Mouse (Mus musculus) lung, postnatal 0 days (tissue): ENCODE results near the gene Kcnn1. TPM values are rescaled to one million over a fixed set of nuclear protein-coding genes. Genes with fewer than 3 reads are reported as not detected.

ENCODE experiments used
- ATAC-seq: fragments of 200-750 bp; cut with Nextera tagmentation; 2 replicates; pipeline ENCODE4 v1.8.0; 2017; ENCODE audit warnings: moderate library complexity
- DNase-seq: peaks from one replicate; pipeline ENCODE4 v3.0.0-alpha.2; 2016; ENCODE audit warnings: low spot score
- H3K27ac ChIP-seq: fragments of 300-500 bp; sonication (generic); 2 replicates; pipeline ENCODE4 v1.5.1; 2014; ENCODE audit warnings: antibody characterized with exemption, mild to moderate bottlenecking, low read length, mixed read lengths
- H3K27me3 ChIP-seq: fragments of 300-500 bp; sonication (generic); replicated peaks from 2 replicates; pipeline ENCODE4 v1.6.1; 2014; ENCODE audit warnings: low read length, mixed read lengths; ENCODE audit not compliant: insufficient read depth
- H3K36me3 ChIP-seq: fragments of 300-500 bp; sonication (generic); 2 replicates; pipeline ENCODE4 v1.6.1; 2014; ENCODE audit warnings: low read length, mixed read lengths; ENCODE audit not compliant: insufficient read depth
- H3K4me1 ChIP-seq: fragments of 300-500 bp; sonication (generic); 2 replicates; pipeline ENCODE4 v1.6.1; 2014; ENCODE audit warnings: antibody characterized with exemption, low read depth, low read length, mixed read lengths; ENCODE audit not compliant: insufficient read depth
- H3K4me2 ChIP-seq: fragments of 300-500 bp; sonication (generic); replicated peaks from 2 replicates; pipeline ENCODE4 v1.6.1; 2014; ENCODE audit warnings: low read depth, mild to moderate bottlenecking, low read length, moderate library complexity, mixed read lengths
- H3K4me3 ChIP-seq: fragments of 300-500 bp; sonication (generic); 2 replicates; pipeline ENCODE4 v1.5.1; 2014; ENCODE audit warnings: low read depth, low read length
- H3K9ac ChIP-seq: fragments of 300-500 bp; sonication (generic); replicated peaks from 2 replicates; pipeline ENCODE4 v1.6.1; 2014; ENCODE audit warnings: low read depth, mild to moderate bottlenecking
- H3K9me3 ChIP-seq: fragments of 300-500 bp; sonication (generic); 2 replicates; pipeline ENCODE4 v1.6.1; 2016; ENCODE audit warnings: low read length, mixed read lengths
- CTCF ChIP-seq: IDR thresholded peaks from 2 replicates; pipeline ENCODE4 v1.5.1; 2016; ENCODE audit warnings: antibody characterized with exemption, mild to moderate bottlenecking
- EP300 ChIP-seq: IDR thresholded peaks from 2 replicates; pipeline ENCODE4 v1.6.1; 2016; ENCODE audit warnings: antibody characterized with exemption, mild to moderate bottlenecking, control low read depth
- WGBS: fragments of 180-500 bp; shearing (Covaris S2); extraction: QIAGEN DNeasy Blood & Tissue Kit; methylation state at CpG from one replicate; pipeline ENCODE4 v1.1.7; 2014; 5-methylcytosine and 5-hydroxymethylcytosine counted together
- polyA plus RNA-seq: library from polyadenylated mRNA; unstranded; fragments of >200 nt; fragmentation: Nextera tagmentation; extraction: Ambion mirVana; gene quantifications from 2 replicates; pipeline ENCODE4 v1.2.1, GENCODE M21; 2015

Gene Kcnn1
- polyA plus RNA-seq, 1 experiment from 2014 or later = 0.25 TPM

DNA sequence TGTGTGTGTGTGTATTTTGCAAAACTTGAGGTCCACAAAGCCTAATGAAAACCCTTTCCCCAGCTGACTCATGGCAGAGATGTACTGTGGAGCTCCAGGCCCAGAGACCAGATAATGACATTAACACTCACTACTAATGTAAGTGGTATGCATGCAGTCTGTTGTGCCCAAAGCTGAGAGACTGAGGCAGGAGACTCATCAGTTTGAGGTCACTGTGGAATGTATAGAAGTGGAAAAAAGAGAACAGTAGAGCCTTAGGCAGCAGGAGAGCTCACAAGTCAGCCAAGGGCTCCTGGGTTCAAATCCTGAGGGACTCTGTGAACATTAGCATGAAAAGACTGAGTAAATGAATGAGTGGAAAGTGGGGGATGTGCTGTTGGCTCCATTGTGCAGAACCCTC lies 40.5 kb upstream of the Kcnn1 start:
- Histone ChIP-seq H3K27ac (no peak overlapping the region), H3K4me1 (peaks cover 7% of the 10 kb centered on the region), H3K4me2 (no peak overlapping the region), H3K27me3 (no peaks in the 10 kb centered on the region), H3K36me3 (no peaks in the 10 kb centered on the region), H3K9ac (no peak overlapping the region), H3K4me3 (no peak overlapping the region), H3K9me3 (no peaks in the 10 kb centered on the region)
- TF ChIP-seq EP300 = no peak
- no peak for TF ChIP-seq CTCF
- DNase-seq (no peak), ATAC-seq (no peak)

DNA sequence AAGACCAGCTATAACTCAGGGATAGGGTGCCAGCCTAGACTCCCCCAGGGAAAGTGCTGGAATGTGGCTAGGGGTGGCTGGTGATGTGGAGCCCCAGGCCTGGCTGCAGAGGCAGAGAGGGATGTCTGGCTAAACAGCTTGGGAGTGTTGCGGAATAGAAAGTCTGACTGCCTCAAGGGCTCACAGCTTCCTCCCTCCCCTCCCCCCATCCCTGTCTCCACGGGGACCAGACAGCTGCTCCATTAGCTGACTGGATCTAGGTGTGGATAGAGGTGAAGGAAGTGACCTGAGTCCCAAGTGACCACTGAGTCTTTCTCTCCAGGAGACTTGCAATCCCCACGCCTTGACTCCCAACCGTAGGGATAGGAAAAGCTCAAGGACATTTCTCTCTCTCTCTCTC lies 40.1 kb upstream of the Kcnn1 start:
- no peak overlapping the region for H3K4me3 ChIP-seq
- DNase-seq = no peak
- no peaks in the 10 kb centered on the region for H3K9me3 ChIP-seq
- H3K9ac ChIP-seq = no peak overlapping the region
- no peak overlapping the region for H3K27ac ChIP-seq
- H3K4me2 ChIP-seq = no peak overlapping the region
- TF ChIP-seq EP300 (no peak), CTCF (no peak)
- no peaks in the 10 kb centered on the region for H3K27me3 ChIP-seq
- no peak for ATAC-seq
- H3K36me3 ChIP-seq = no peaks in the 10 kb centered on the region
- H3K4me1 ChIP-seq = peaks cover 7% of the 10 kb centered on the region
- 36% methylated on average over 4 of the region's 4 CpGs for WGBS

DNA sequence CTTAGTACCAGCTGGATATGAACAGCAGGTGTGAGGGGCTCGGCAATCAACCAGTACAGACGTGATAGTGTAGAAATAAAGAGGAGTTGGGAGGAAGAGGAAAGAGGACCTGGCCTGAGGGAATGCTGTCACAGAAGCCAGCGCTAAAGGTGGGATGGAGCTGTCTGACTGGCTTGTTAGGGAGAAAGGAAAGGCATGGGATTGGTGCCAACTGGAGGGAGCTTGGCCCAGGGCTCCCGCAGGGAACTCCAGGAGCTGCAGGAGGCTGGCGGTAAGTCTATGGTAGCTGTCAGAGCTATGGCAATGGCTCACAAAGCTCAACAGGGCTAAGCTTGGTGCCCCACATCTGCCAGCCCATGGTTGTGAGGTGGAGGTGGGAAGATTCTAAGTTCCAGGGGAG lies 39.2 kb upstream of the Kcnn1 start:
- ATAC-seq (no peak), DNase-seq (no peak)
- Histone ChIP-seq H3K36me3 (no peaks in the 10 kb centered on the region), H3K27me3 (no peaks in the 10 kb centered on the region), H3K4me3 (no peak overlapping the region), H3K4me1 (peaks cover 7% of the 10 kb centered on the region), H3K27ac (no peak overlapping the region), H3K4me2 (no peak overlapping the region), H3K9me3 (no peaks in the 10 kb centered on the region), H3K9ac (no peak overlapping the region)
- 27% methylated on average over 5 of the region's 5 CpGs for WGBS
- no peak for TF ChIP-seq EP300
- TF ChIP-seq CTCF = no peak

DNA sequence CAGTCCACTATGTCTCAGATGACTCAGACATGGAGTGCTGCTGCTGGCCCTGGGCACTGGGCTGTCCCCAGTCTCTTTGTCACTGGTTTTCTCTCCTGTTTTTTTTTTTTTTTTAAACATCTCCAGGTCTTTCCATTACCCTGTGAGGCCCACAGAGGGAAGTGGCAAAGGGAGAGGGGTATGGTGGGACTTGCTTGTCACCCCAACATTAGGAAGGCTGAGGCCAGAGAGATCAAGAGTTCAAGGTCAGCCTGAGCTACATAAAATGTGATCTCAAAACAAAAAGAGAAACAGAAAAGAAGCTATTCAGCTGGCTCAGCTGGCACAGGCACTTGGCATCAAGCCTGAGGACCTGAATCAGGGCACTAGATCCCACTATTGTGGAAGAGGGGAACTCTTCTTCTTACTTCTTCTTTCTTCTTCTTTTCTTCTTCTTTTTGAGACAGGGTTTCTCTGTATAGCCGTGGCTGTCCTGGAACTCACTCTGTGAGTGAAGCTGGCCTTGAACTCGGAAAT lies 37.9 kb upstream of the Kcnn1 start:
- H3K27me3 ChIP-seq = no peaks in the 10 kb centered on the region
- no peaks in the 10 kb centered on the region for H3K9me3 ChIP-seq
- no peak overlapping the region for H3K4me3 ChIP-seq
- no peaks in the 10 kb centered on the region for H3K36me3 ChIP-seq
- TF ChIP-seq EP300 (no peak), CTCF (no peak)
- H3K4me2 ChIP-seq = no peak overlapping the region
- no peak overlapping the region for H3K27ac ChIP-seq
- H3K9ac ChIP-seq = no peak overlapping the region
- no peak for ATAC-seq
- WGBS = 64% methylated on average over 2 of the region's 2 CpGs
- no peak for DNase-seq
- H3K4me1 ChIP-seq = peaks cover 7% of the 10 kb centered on the region; the same call in 1 of the 2 replicates

DNA sequence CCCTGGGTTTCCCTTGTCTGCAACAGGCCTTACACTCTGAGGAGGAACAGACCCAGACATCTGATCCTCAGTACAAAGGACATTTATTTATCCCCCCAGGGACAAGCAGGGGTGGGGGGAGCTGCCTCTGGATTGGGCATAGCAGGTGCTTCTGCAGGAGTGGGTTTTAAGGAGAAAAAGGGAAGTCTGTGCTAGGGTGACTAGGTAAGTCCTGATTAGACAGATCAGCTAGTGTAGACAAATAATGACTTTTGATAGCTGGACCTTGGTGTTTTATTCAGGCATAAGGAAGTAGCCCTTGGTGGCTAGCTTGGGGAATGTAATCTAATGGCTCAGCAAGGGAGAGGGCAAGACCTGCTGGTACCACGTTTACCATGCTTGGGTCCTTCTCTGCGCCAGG lies 36.2 kb upstream of the Kcnn1 start:
- H3K27ac ChIP-seq = no peak overlapping the region
- 80% methylated on average over 2 of the region's 2 CpGs for WGBS
- no peak overlapping the region for H3K9ac ChIP-seq
- DNase-seq (no peak), ATAC-seq (no peak)
- TF ChIP-seq CTCF (no peak), EP300 (no peak)
- H3K4me1 ChIP-seq = peaks cover 7% of the 10 kb centered on the region; the same call in 1 of the 2 replicates
- H3K36me3 ChIP-seq = peaks cover 10% of the 10 kb centered on the region
- H3K27me3 ChIP-seq = no peaks in the 10 kb centered on the region
- no peak overlapping the region for H3K4me3 ChIP-seq
- H3K9me3 ChIP-seq = no peaks in the 10 kb centered on the region
- H3K4me2 ChIP-seq = no peak overlapping the region

DNA sequence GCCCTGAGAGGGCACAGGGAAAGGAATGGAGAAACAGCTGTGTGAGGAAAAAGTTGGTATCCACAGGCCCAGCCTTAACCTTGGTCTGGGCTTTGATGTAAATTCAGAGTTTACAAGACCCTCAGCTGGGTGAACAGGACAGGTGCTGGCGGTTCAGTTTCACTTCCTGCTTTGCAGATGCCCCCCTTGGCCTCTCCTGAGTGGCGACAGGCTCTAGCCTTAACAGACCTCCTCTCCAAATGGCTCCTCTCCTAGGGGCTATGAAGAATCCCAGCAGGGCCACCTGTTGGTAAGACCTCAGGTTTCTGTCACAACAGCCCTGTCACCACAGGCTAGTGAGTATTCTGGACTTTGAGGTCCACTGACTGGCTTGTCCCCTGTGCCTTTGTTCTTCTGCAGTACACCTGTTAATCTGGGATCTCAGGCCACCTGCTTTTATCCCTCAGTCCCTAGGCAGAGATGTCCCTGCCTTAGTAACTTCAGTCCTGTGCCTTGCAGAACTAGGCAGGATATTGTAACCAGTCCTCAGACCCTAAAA lies 35.7 kb upstream of the Kcnn1 start:
- Histone ChIP-seq H3K4me2 (no peak overlapping the region), H3K4me1 (peaks cover 7% of the 10 kb centered on the region; the same call in 1 of the 2 replicates), H3K27ac (no peak overlapping the region), H3K9me3 (no peaks in the 10 kb centered on the region), H3K9ac (no peak overlapping the region), H3K4me3 (no peak overlapping the region), H3K36me3 (peaks cover 11% of the 10 kb centered on the region), H3K27me3 (no peaks in the 10 kb centered on the region)
- TF ChIP-seq EP300 (no peak), CTCF (no peak)
- ATAC-seq = no peak
- no peak for DNase-seq
- WGBS = 46% methylated on average over 2 of the region's 2 CpGs
